Mouse (Mus musculus) stomach, embryonic 16.5 days (tissue): ENCODE data around the gene Rnaseh2b. TPM values are rescaled to one million over a fixed set of nuclear protein-coding genes. Genes with fewer than 3 reads are reported as not detected.

Source experiments
- ATAC-seq: fragments of 200-750 bp; cut with Nextera tagmentation; 2 replicates; pipeline ENCODE4 v1.8.0; 2017; ENCODE audit warnings: moderate number of reproducible peaks, moderate TSS enrichment; ENCODE audit not compliant: insufficient read depth, low FRiP score
- H3K27ac ChIP-seq: fragments of 300-500 bp; sonication (generic); 2 replicates; pipeline ENCODE4 v1.5.1; 2014; ENCODE audit warnings: low read length
- H3K27me3 ChIP-seq: fragments of 300-500 bp; sonication (generic); 2 replicates; pipeline ENCODE4 v1.6.1; 2014; ENCODE audit warnings: low read length, control low read depth, mixed read lengths; ENCODE audit not compliant: control insufficient read depth, insufficient read depth
- H3K36me3 ChIP-seq: fragments of 300-500 bp; sonication (generic); 2 replicates; pipeline ENCODE4 v1.6.1; 2014; ENCODE audit warnings: low read length; ENCODE audit not compliant: control insufficient read depth, insufficient read depth
- H3K4me1 ChIP-seq: fragments of 300-500 bp; sonication (generic); 2 replicates; pipeline ENCODE4 v1.6.1; 2014; ENCODE audit warnings: low read length, control low read depth, mixed read lengths; ENCODE audit not compliant: control insufficient read depth, insufficient read depth
- H3K4me2 ChIP-seq: fragments of 300-500 bp; sonication (generic); 2 replicates; pipeline ENCODE4 v1.6.1; 2014; ENCODE audit warnings: low read depth, low read length, mixed read lengths
- H3K4me3 ChIP-seq: fragments of 300-500 bp; sonication (generic); replicated peaks from 2 replicates; pipeline ENCODE4 v1.5.1; 2014; ENCODE audit warnings: mild to moderate bottlenecking, low read length
- H3K9ac ChIP-seq: fragments of 300-500 bp; sonication (generic); 2 replicates; pipeline ENCODE4 v1.6.1; 2014; ENCODE audit warnings: low read length
- H3K9me3 ChIP-seq: fragments of 300-500 bp; sonication (generic); replicated peaks from 2 replicates; pipeline ENCODE4 v1.6.1; 2016; ENCODE audit warnings: low read length, control low read depth; ENCODE audit not compliant: control insufficient read depth
- WGBS: fragments of 180-500 bp; shearing (Covaris S2); extraction: QIAGEN DNeasy Blood & Tissue Kit; methylation state at CpG from one replicate; pipeline ENCODE4 v1.1.7; 2014; 5-methylcytosine and 5-hydroxymethylcytosine counted together
- polyA plus RNA-seq: library from polyadenylated mRNA; unstranded; fragments of >200 nt; fragmentation: Nextera tagmentation; extraction: Ambion mirVana; gene quantifications from 2 replicates; pipeline ENCODE4 v1.2.1, GENCODE M21; 2015

Gene Rnaseh2b
- polyA plus RNA-seq, 1 experiment from 2014 or later, result 46.6 TPM

DNA sequence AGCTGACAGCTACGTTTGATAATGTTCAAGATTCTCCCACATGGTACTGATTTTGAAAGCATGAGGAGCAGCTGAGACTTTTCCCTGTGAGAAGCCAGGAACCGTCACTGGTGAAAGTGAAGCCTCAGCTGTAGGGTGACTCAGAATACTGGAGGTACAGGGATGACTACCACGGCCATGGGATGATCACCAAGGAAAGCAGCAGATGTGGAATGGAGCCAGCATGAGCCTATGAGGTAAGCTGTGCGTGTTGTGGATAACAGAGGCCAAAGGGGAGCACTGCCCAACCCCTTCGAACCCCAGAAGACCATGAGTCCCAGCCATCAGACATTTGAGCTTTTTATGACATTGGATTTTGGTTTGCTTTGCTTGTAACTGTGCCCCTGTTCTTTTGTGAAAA, 36.3 kb upstream of the Rnaseh2b start:
- ATAC-seq, result no peak
- Histone ChIP-seq H3K27ac (no peak overlapping the region), H3K4me3 (no peak overlapping the region), H3K27me3 (no peaks in the 10 kb centered on the region), H3K9ac (no peak overlapping the region), H3K9me3 (no peaks in the 10 kb centered on the region), H3K4me2 (no peak overlapping the region), H3K36me3 (no peaks in the 10 kb centered on the region), H3K4me1 (no peaks in the 10 kb centered on the region; the same call in 1 of the 2 replicates)
- whole genome bisulfite sequencing, result 75% methylated on average over 5 of the region's 5 CpGs

- H3K27me3 ChIP-seq, result no peaks in the 10 kb centered on the region
- no peak overlapping the region for H3K9ac ChIP-seq
- no peak overlapping the region for H3K27ac ChIP-seq
- WGBS, result 71% methylated on average over 6 of the region's 6 CpGs
- no peak for ATAC-seq
- H3K4me2 ChIP-seq, result no peak overlapping the region
- no peaks in the 10 kb centered on the region for H3K36me3 ChIP-seq
- H3K4me1 ChIP-seq, result no peaks in the 10 kb centered on the region; the same call in 1 of the 2 replicates
- no peak overlapping the region for H3K4me3 ChIP-seq
- no peaks in the 10 kb centered on the region for H3K9me3 ChIP-seq
These were observed 34.3 kb upstream of the Rnaseh2b start for GRCm38 (mm10) chr14:62258125-62258524.

DNA sequence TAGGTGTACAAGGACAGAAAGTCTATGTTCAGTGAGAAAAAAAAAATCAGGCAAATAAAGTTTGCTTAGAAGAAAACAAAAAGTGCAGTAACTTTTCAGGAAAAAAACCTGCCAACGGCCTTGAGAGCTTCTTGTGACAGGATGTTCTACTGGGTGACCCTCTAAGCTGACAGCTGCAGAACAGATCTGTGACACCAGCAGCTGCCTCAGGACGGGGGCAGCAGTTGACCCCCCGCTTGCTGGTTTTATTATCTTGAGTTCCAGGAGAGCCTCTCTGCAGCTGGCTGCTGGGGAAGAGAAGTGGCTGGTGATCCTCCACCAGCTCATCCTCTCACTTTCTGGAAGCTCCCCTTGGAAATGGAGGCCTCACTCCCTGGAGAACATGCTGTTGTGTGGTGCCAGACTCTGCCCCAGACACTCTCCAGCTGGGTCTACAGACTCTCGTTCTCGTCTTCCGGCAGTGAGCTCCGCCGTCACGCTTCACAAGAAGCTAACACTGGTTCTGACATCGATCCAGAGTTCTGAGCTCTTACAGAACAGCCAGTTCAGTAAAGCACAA, 33.3 kb upstream of the Rnaseh2b start:
- peak overlapping the region; percentile 13; the same call in 1 of the 2 replicates for H3K9ac ChIP-seq
- WGBS, result 47% methylated on average over 10 of the region's 10 CpGs
- H3K27ac ChIP-seq, result peak overlapping the region; percentile 35; the same call in 1 of the 2 replicates
- ATAC-seq, result no peak
- no peaks in the 10 kb centered on the region for H3K9me3 ChIP-seq
- H3K27me3 ChIP-seq, result no peaks in the 10 kb centered on the region
- no peaks in the 10 kb centered on the region for H3K36me3 ChIP-seq
- H3K4me2 ChIP-seq, result no peak overlapping the region
- no peaks in the 10 kb centered on the region; the same call in 1 of the 2 replicates for H3K4me1 ChIP-seq
- H3K4me3 ChIP-seq, result no peak overlapping the region

DNA sequence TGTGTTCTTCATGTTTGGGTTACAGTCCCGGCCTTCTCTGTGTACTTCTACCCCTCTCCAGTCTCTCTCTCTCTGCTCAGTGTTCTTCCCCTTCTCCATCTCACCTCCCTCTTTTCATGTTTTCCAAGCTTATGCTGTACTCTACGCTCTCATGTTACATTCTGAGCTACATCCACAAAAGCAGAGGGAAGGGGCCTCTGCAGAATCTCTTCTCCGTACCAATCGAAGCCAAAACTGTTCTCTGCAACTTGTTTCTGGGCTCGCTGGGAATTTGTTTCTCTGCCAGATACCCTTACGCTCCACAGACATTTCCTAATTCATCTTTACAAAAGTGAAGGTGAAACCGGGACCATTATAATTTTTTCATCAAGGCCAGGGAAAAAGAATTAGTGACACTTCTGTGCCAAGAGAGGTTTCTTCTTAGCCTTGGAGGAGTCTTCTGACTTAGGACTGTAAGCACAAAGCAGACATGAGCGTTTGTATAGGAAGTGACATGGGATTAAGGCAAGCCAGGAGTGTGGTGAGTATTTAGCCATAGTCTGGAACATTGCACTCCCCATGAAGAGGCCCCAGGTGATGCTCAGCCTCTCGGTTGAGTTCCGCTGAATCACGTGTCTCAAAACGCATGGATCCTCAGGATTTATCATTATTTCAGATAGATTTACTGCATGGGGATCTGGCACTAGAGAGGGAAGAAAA, 21.5 kb upstream of the Rnaseh2b start:
- ATAC-seq, result no peak
- no peak overlapping the region for H3K9ac ChIP-seq
- no peaks in the 10 kb centered on the region for H3K36me3 ChIP-seq
- no peak overlapping the region for H3K4me2 ChIP-seq
- no peaks in the 10 kb centered on the region for H3K27me3 ChIP-seq
- no peak overlapping the region; the same call in 1 of the 2 replicates for H3K27ac ChIP-seq
- WGBS, result 70% methylated on average over 12 of the region's 12 CpGs
- no peak overlapping the region for H3K4me3 ChIP-seq
- no peaks in the 10 kb centered on the region for H3K4me1 ChIP-seq
- H3K9me3 ChIP-seq, result no peaks in the 10 kb centered on the region

DNA sequence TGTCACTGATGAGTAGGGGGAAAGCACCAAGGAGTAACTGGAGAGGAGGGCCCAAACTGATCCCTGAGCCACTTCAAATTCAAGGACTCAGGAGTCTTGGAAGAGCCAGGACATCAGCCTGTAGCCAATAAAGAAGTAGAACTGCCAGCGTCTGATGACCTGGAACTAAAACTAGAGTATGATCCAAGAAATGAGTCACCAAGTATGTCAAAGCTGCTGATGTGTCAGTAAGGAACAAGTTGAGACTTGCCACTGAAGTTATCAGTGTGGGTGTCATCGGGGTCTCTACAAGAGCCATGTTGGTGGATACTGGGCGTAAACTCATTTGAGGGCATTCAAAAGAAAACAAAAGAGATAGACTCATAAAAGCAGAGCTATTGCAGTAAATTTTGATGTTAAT, 18.8 kb upstream of the Rnaseh2b start:
- Histone ChIP-seq H3K27ac (no peak overlapping the region), H3K9ac (no peak overlapping the region)
- 87% methylated on average over 3 of the region's 3 CpGs for WGBS

DNA sequence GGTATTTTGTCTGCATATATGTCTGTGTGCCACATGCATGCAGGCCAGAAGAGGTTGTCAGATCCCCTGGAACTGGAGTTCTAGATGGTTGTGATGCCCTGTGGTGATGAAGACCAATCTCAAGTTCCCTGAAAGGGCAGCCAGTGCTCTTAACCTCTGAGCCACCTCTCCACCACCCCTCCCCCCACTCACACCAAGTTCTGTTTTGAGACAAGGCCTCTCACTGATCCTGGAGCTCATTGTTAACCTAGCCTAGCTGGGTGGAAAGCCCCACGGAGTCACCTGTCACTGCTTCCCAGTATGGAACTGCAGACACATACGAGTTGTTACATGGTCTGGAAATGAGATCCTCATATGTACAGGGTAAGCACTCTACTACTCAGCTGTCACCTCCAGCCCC, 9.4 kb upstream of the Rnaseh2b start:
- WGBS, result 69% methylated on average over 2 of the region's 2 CpGs
- no peak for ATAC-seq
- Histone ChIP-seq H3K9ac (no peak overlapping the region), H3K9me3 (no peaks in the 10 kb centered on the region), H3K4me2 (no peak overlapping the region), H3K4me3 (no peak overlapping the region), H3K27ac (no peak overlapping the region), H3K4me1 (no peaks in the 10 kb centered on the region; the same call in 1 of the 2 replicates), H3K27me3 (no peaks in the 10 kb centered on the region), H3K36me3 (no peaks in the 10 kb centered on the region)

More for the DNA sequence above, 18.8 kb upstream of the Rnaseh2b start:
- Histone ChIP-seq H3K9me3 (no peaks in the 10 kb centered on the region), H3K27me3 (no peaks in the 10 kb centered on the region), H3K36me3 (no peaks in the 10 kb centered on the region), H3K4me2 (no peak overlapping the region), H3K4me1 (no peaks in the 10 kb centered on the region), H3K4me3 (no peak overlapping the region)
- ATAC-seq, result no peak

GRCm38 (mm10) chr14:62288731-62289130, 3.7 kb upstream of the Rnaseh2b start:
- no peak for ATAC-seq
- H3K4me3 ChIP-seq, result no peak overlapping the region
- H3K36me3 ChIP-seq, result no peaks in the 10 kb centered on the region
- no peaks in the 10 kb centered on the region for H3K9me3 ChIP-seq
- peaks cover 6% of the 10 kb centered on the region; the same call in 1 of the 2 replicates for H3K4me1 ChIP-seq
- no peak overlapping the region for H3K9ac ChIP-seq
- H3K27ac ChIP-seq, result no peak overlapping the region
- no peaks in the 10 kb centered on the region for H3K27me3 ChIP-seq
- WGBS, result 82% methylated on average over 3 of the region's 3 CpGs
- no peak overlapping the region for H3K4me2 ChIP-seq

GRCm38 (mm10) chr14:62291406-62291987, 892 bp upstream of the Rnaseh2b start:
- H3K36me3 ChIP-seq, result no peaks in the 10 kb centered on the region
- H3K4me3 ChIP-seq, result no peak overlapping the region
- H3K9ac ChIP-seq, result no peak overlapping the region
- ATAC-seq, result no peak
- H3K27ac ChIP-seq, result no peak overlapping the region
- H3K9me3 ChIP-seq, result no peaks in the 10 kb centered on the region
- peaks cover 6% of the 10 kb centered on the region; the same call in 1 of the 2 replicates for H3K4me1 ChIP-seq
- H3K27me3 ChIP-seq, result no peaks in the 10 kb centered on the region
- WGBS, result 75% methylated on average over 1 of the region's 1 CpGs
- no peak overlapping the region for H3K4me2 ChIP-seq

- 23% methylated on average over 7 of the region's 7 CpGs for whole genome bisulfite sequencing
- Histone ChIP-seq H3K27me3 (no peaks in the 10 kb centered on the region), H3K4me3 (peak overlapping the region; percentile 49), H3K27ac (no peak overlapping the region), H3K9ac (peak overlapping the region; percentile 75; the same call in 1 of the 2 replicates), H3K4me2 (peak overlapping the region; percentile 99), H3K36me3 (no peaks in the 10 kb centered on the region), H3K4me1 (peaks cover 6% of the 10 kb centered on the region; the same call in 1 of the 2 replicates), H3K9me3 (no peaks in the 10 kb centered on the region)
- 0 out of 2 replicates have a peak, but pooled peaks have one; percentile 5 for ATAC-seq
These were observed 262 bp upstream of the Rnaseh2b start for GRCm38 (mm10) chr14:62292166-62292487.
